Mouse (Mus musculus) neural tube, embryonic 15.5 days (tissue): ENCODE measurements around the gene Caml. TPM values are rescaled to one million over a fixed set of nuclear protein-coding genes. Genes with fewer than 3 reads are reported as not detected.

Experiments
- polyA plus RNA-seq: library from polyadenylated mRNA; unstranded; fragments of >200 nt; fragmentation: Nextera tagmentation; extraction: Ambion mirVana; gene quantifications from 2 replicates; pipeline ENCODE4 v1.2.1, GENCODE M21; 2015

Caml gene
- polyA plus RNA-seq, 1 experiment from 2014 or later, result 117 TPM

Other genes with a start within 250 kb of the Caml start
- 0.20 TPM in 1 of 2 replicates, not detected in the other for gene Slc34a1, start 224.8 kb upstream of the Caml start, polyA plus RNA-seq
- 0.50 and 1.4 TPM in 2 replicates for gene Pfn3, start 207.8 kb upstream of the Caml start, polyA plus RNA-seq
- gene F12, start 196.2 kb upstream of the Caml start, polyA plus RNA-seq, result 0.18 and 0.47 TPM in 2 replicates
- gene Grk6, start 177.9 kb upstream of the Caml start, polyA plus RNA-seq, result 34.2 and 38.4 TPM in 2 replicates
- 4.2 and 5.8 TPM in 2 replicates for gene Prr7, start 158.7 kb upstream of the Caml start, polyA plus RNA-seq
- gene Dbn1, start 134.9 kb upstream of the Caml start, polyA plus RNA-seq, result 389 and 450 TPM in 2 replicates
- 169 and 176 TPM in 2 replicates for gene Pdlim7, start 109.3 kb upstream of the Caml start, polyA plus RNA-seq
- 4.2 and 4.6 TPM in 2 replicates for gene Dok3, start 93.7 kb upstream of the Caml start, polyA plus RNA-seq
- 48.8 and 53.1 TPM in 2 replicates for gene Ddx41, start 86.3 kb upstream of the Caml start, polyA plus RNA-seq
- 43.0 and 46.4 TPM in 2 replicates for gene Fam193b, start 51.9 kb upstream of the Caml start, polyA plus RNA-seq
- gene Tmed9, start 49.3 kb upstream of the Caml start, polyA plus RNA-seq, result 110 and 121 TPM in 2 replicates
- 45.5 and 48.3 TPM in 2 replicates for gene B4galt7, start 23.1 kb upstream of the Caml start, polyA plus RNA-seq
- gene Ddx46, start 12.0 kb downstream of the Caml start, polyA plus RNA-seq, result 22.0 and 25.5 TPM in 2 replicates
- gene B230219D22Rik, start 70.1 kb downstream of the Caml start, polyA plus RNA-seq, result 71.9 and 73.0 TPM in 2 replicates
- gene Txndc15, start 91.6 kb downstream of the Caml start, polyA plus RNA-seq, result 140 and 149 TPM in 2 replicates
- gene Pcbd2, start 104.4 kb downstream of the Caml start, polyA plus RNA-seq, result 21.7 and 34.8 TPM in 2 replicates
- 0.26 TPM in 1 of 2 replicates, not detected in the other for gene Catsper3, start 161.6 kb downstream of the Caml start, polyA plus RNA-seq
- gene Pitx1, start 213.2 kb downstream of the Caml start, polyA plus RNA-seq, result 0.29 TPM in 1 of 2 replicates, not detected in the other